Mouse (Mus musculus) olfactory bulb, adult 2 months (tissue): ENCODE results near the gene 4833439L19Rik. TPM values are rescaled to one million over a fixed set of nuclear protein-coding genes. Genes with fewer than 3 reads are reported as not detected.
A peak's percentile ranks its signal among the peaks of the same experiment; 100 is the strongest.

Experiments used
- H3K27ac ChIP-seq: fragments of 200-500 bp; 2 replicates; pipeline ENCODE4 v1.5.1; 2012; ENCODE audit warnings: low read depth, low read length; ENCODE audit not compliant: insufficient read depth
- H3K4me1 ChIP-seq: fragments of 200-500 bp; 2 replicates; pipeline ENCODE4 v1.6.1; 2012; ENCODE audit warnings: low read length; ENCODE audit not compliant: control insufficient read depth, insufficient read depth
- H3K4me3 ChIP-seq: fragments of 200-500 bp; 2 replicates; pipeline ENCODE4 v1.5.1; 2012; ENCODE audit warnings: mild to moderate bottlenecking, low read depth, low read length, moderate library complexity; ENCODE audit not compliant: insufficient read depth
- CTCF ChIP-seq: fragments of 200-500 bp; IDR thresholded peaks from 2 replicates; pipeline ENCODE4 v1.5.1; 2012; ENCODE audit warnings: low read depth, mild to moderate bottlenecking, low read length, moderate library complexity; ENCODE audit not compliant: insufficient read depth
- POLR2A ChIP-seq: fragments of 200-500 bp; IDR thresholded peaks from 2 replicates; pipeline ENCODE4 v1.6.1; 2012; ENCODE audit warnings: mild to moderate bottlenecking, low read depth, low read length, moderate library complexity; ENCODE audit not compliant: insufficient read depth
- WGBS: fragments of 180-500 bp; shearing (Covaris S2); methylation state at CpG from one replicate; pipeline ENCODE4 v1.1.7; 2018; 5-methylcytosine and 5-hydroxymethylcytosine counted together
- polyA plus RNA-seq: library from polyadenylated mRNA; stranded (reverse); fragments of >200 nt; gene quantifications from 2 replicates; pipeline ENCODE4 v1.2.4, GENCODE M21; 2012; ENCODE audit warnings: low replicate concordance; ENCODE audit not compliant: missing spikeins, insufficient read depth, insufficient read length

The 4833439L19Rik gene
- polyA plus RNA-seq, 1 experiment = not detected

GRCm38 (mm10) chr13:54604221-54604620 lies 39.0 kb upstream of the 4833439L19Rik start:
- Histone ChIP-seq H3K27ac (no peak overlapping the region), H3K4me1 (peaks cover 22% of the 10 kb centered on the region), H3K4me3 (no peak overlapping the region)
- 42% methylated on average over 4 of the region's 4 CpGs for WGBS
- no peak for TF ChIP-seq POLR2A
- TF ChIP-seq CTCF = no peak

DNA sequence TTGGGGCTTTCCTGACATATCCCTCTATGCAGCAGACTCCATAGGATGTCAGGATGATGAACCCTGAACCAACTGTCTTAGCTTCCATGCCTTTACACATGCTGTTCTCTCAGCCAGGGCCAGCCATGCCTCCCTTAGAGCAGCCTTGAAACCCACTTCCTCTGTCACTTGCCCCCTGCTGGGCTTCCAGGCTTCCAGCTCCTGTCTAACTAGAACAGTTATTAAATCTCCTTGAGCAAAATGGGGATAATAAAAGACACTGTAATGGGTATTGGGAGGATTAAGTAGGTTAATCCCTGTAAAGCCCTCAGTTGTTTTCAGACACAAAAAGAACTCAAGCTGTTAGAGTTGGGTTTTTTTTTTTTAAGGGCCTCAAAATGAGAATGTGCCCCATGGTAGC lies 38.3 kb upstream of the 4833439L19Rik start:
- Histone ChIP-seq H3K27ac (no peak overlapping the region), H3K4me1 (peaks cover 15% of the 10 kb centered on the region), H3K4me3 (no peak overlapping the region)
- TF ChIP-seq CTCF (no peak), POLR2A (no peak)

DNA sequence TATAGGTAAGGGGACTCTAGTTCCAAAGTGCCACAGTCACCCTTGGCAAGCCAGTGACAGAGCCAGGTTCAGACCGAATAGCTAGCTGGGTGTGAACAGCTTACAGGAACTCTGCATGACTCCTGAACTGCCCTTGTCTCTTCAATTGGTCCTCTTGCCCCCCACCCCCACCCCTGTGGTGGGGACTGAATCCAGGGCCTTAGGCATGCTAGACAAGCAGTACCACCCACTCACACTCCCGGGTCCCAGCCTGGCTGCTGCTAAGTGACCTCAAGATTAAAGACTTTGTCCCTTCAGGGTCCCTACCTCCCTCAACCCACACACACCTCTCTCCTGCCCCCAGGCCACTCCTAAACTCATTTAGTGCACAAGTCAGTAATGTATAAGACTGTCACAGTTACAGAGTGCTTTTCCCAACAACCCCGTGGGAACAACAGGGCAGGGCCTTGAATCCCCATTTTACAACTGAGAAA lies 37.4 kb upstream of the 4833439L19Rik start:
- Histone ChIP-seq H3K27ac (no peak overlapping the region), H3K4me1 (peaks cover 15% of the 10 kb centered on the region), H3K4me3 (no peak overlapping the region)
- 64% methylated on average over 3 of the region's 3 CpGs for whole genome bisulfite sequencing
- no peak for TF ChIP-seq CTCF
- no peak for TF ChIP-seq POLR2A

DNA sequence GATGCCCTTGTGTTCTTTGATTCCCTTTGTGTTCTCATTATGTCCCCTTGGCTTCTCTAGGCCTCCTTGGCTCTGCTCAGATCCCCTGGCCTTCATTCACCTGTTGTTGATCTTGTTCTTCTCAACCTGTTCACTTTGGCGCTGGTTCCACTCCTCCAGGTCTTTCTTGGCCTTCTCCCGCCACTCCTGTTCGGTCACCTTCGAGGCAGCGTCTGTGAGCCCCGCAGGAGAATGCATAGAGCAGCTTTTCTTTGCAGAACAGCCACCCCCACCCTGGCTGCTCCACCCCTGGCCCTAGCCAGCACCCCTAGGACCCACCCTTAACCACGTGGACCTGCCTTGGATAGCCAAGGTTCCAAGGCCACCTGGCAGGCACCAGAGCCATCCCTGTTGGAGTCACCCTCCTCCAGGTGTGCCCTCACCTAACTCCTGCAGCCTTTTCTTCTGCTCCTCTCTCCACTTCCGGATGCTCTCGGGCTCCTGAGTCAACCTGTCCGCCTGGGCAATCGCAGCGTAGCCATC lies 33.4 kb upstream of the 4833439L19Rik start:
- WGBS = 86% methylated on average over 12 of the region's 12 CpGs
- Histone ChIP-seq H3K4me1 (peaks cover 3% of the 10 kb centered on the region; the same call in 1 of the 2 replicates), H3K4me3 (no peak overlapping the region), H3K27ac (no peak overlapping the region)
- TF ChIP-seq POLR2A (no peak), CTCF (no peak)

GRCm38 (mm10) chr13:54596870-54597269 lies 31.6 kb upstream of the 4833439L19Rik start:
- H3K4me3 ChIP-seq = no peak overlapping the region
- no peak for TF ChIP-seq POLR2A
- no peak for TF ChIP-seq CTCF
- no peaks in the 10 kb centered on the region for H3K4me1 ChIP-seq
- WGBS = 58% methylated on average over 5 of the region's 5 CpGs
- H3K27ac ChIP-seq = no peak overlapping the region

DNA sequence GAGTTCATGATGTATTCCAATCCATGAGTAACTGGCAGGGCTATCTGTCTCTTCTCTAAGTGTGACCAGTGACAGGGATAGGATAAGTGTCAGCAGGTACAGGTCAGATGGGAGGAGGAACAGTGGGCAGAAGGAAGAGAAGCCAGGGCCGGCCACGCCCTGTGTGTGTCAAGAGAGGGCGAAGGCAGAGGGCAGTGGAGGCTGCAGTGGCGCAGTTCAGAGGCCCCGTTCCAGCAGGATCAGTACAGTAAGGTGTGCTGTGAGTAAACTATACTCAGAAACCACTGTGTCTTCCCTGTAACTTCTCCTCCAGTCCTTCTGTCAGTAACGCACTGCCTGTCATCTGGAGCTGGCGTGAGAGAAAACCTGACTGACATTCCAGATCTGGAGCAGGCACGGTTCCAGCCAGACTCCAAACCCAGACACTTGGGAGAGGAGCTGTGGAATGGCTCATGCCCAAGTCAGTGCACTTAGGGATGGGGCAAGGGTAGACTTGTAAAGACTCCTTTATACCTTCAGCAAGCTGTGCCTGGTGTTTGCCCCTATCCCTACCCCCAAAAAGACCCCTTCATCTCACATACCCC lies 31.0 kb upstream of the 4833439L19Rik start:
- no peak for TF ChIP-seq POLR2A
- no peak for TF ChIP-seq CTCF
- Histone ChIP-seq H3K27ac (no peak overlapping the region), H3K4me1 (peaks cover 3% of the 10 kb centered on the region; the same call in 1 of the 2 replicates), H3K4me3 (no peak overlapping the region)
- 81% methylated on average over 8 of the region's 8 CpGs for WGBS

- WGBS = 76% methylated on average over 11 of the region's 11 CpGs
- no peak overlapping the region for H3K27ac ChIP-seq
Measured at GRCm38 (mm10) chr13:54593617-54594016, 28.4 kb upstream of the 4833439L19Rik start.

GRCm38 (mm10) chr13:54591776-54592356 lies 26.6 kb upstream of the 4833439L19Rik start:
- 81% methylated on average over 8 of the region's 8 CpGs for WGBS

More at GRCm38 (mm10) chr13:54593617-54594016, 28.4 kb upstream of the 4833439L19Rik start:
- TF ChIP-seq CTCF (no peak), POLR2A (no peak)
- peaks cover 3% of the 10 kb centered on the region; the same call in 1 of the 2 replicates for H3K4me1 ChIP-seq
- no peak overlapping the region for H3K4me3 ChIP-seq

GRCm38 (mm10) chr13:54589996-54590951 lies 25.0 kb upstream of the 4833439L19Rik start, which contains the start of the genes Nop16 and Higd2a:
Gene Nop16 (minus strand): TSS chr13:54590090.
Gene Higd2a (plus strand): TSS chr13:54590207.
- peak within 1 kb of the TSS; percentile 92 for H3K27ac ChIP-seq
- under 1% methylated on average over 51 of the region's 51 CpGs for WGBS
- peaks cover 3% of the 10 kb centered on the region; the same call in 1 of the 2 replicates for H3K4me1 ChIP-seq
- peak within 1 kb of the TSS; percentile 96 for H3K4me3 ChIP-seq
- TF ChIP-seq CTCF = no peak
- TF ChIP-seq POLR2A = peak; percentile 62; the same call in 1 of the 2 replicates

More at GRCm38 (mm10) chr13:54591776-54592356, 26.6 kb upstream of the 4833439L19Rik start:
- no peak for TF ChIP-seq POLR2A
- Histone ChIP-seq H3K4me3 (no peak overlapping the region), H3K27ac (no peak overlapping the region), H3K4me1 (peaks cover 3% of the 10 kb centered on the region; the same call in 1 of the 2 replicates)
